Mouse (Mus musculus): ENCODE data around the gene Krtcap3. TPM values are rescaled to one million over a fixed set of nuclear protein-coding genes. Genes with fewer than 3 reads are reported as not detected.

The Krtcap3 gene
- polyA plus RNA-seq, 2 experiments from 2014 or later = 26.6 to 35.5 TPM

Other genes with a start within 250 kb of the Krtcap3 start
- gene Atraid, start 203.4 kb upstream of the Krtcap3 start, polyA plus RNA-seq (2017; shearing (Covaris generic)) = 10 to 100 TPM; 80.2 to 81.8 TPM
- gene Slc5a6, start 202.8 kb upstream of the Krtcap3 start, polyA plus RNA-seq (2017; shearing (Covaris generic)) = 1 to 10 TPM; 2.7 to 3.2 TPM
- 1 to 10 TPM; 5.7 to 9.7 TPM for gene Cad, start 196.9 kb upstream of the Krtcap3 start, polyA plus RNA-seq (2017; shearing (Covaris generic))
- under 1 TPM in 1 of 2 experiments, not detected in 1; 0.28 TPM for gene Dnajc5g, start 145.4 kb upstream of the Krtcap3 start, polyA plus RNA-seq (2017; shearing (Covaris generic))
- not detected for gene Slc30a3, start 143.5 kb upstream of the Krtcap3 start, polyA plus RNA-seq (2017; shearing (Covaris generic))
- not detected for gene Trim54, start 135.0 kb upstream of the Krtcap3 start, polyA plus RNA-seq (2017; shearing (Covaris generic))
- not detected for gene Ucn, start 112.9 kb upstream of the Krtcap3 start, polyA plus RNA-seq (2017; shearing (Covaris generic))
- 10 to 100 TPM; 44.0 to 44.5 TPM for gene Mpv17, start 97.4 kb upstream of the Krtcap3 start, polyA plus RNA-seq (2017; shearing (Covaris generic))
- gene Gm29609, start 71.8 kb upstream of the Krtcap3 start, polyA plus RNA-seq (2017; shearing (Covaris generic)) = 1 to 10 TPM; 1.6 to 2.3 TPM
- gene Gtf3c2, start 71.5 kb upstream of the Krtcap3 start, polyA plus RNA-seq (2017; shearing (Covaris generic)) = 10 to 100 TPM; 64.6 to 66.3 TPM
- 100 to 1,000 TPM in 1 of 2 experiments, 10 to 100 TPM in 1; 99.1 to 123 TPM for gene Snx17, start 58.5 kb upstream of the Krtcap3 start, polyA plus RNA-seq (2017; shearing (Covaris generic))
- gene Eif2b4, start 58.3 kb upstream of the Krtcap3 start, polyA plus RNA-seq (2017; shearing (Covaris generic)) = 10 to 100 TPM; 37.6 to 41.9 TPM
- gene Zfp513, start 49.4 kb upstream of the Krtcap3 start, polyA plus RNA-seq (2017; shearing (Covaris generic)) = 1 to 10 TPM; 2.4 to 4.4 TPM
- gene Ppm1g, start 31.0 kb upstream of the Krtcap3 start, polyA plus RNA-seq (2017; shearing (Covaris generic)) = 10 to 100 TPM; 57.8 to 69.6 TPM
- 10 to 100 TPM; 90.1 to 91.2 TPM for gene Nrbp1, start 10.8 kb upstream of the Krtcap3 start, polyA plus RNA-seq (2017; shearing (Covaris generic))
- not detected for gene Gm9970, start 10.5 kb upstream of the Krtcap3 start, polyA plus RNA-seq (2017; shearing (Covaris generic))
- gene Ift172, start 39.4 kb downstream of the Krtcap3 start, polyA plus RNA-seq (2017; shearing (Covaris generic)) = 1 to 10 TPM; 2.6 to 7.2 TPM
- not detected for gene Fndc4, start 44.4 kb downstream of the Krtcap3 start, polyA plus RNA-seq (2017; shearing (Covaris generic))
- gene Gckr, start 45.8 kb downstream of the Krtcap3 start, polyA plus RNA-seq (2017; shearing (Covaris generic)) = not detected
- gene Zfp512, start 200.7 kb downstream of the Krtcap3 start, polyA plus RNA-seq (2017; shearing (Covaris generic)) = 10 to 100 TPM; 25.5 to 33.0 TPM
- under 1 TPM in 1 of 2 experiments, not detected in 1; 0.26 TPM for gene 4930548H24Rik, start 234.0 kb downstream of the Krtcap3 start, polyA plus RNA-seq (2017; shearing (Covaris generic))
- gene Gpn1, start 243.1 kb downstream of the Krtcap3 start, polyA plus RNA-seq (2017; shearing (Covaris generic)) = 10 to 100 TPM; 38.6 to 47.4 TPM